Mouse (Mus musculus): ENCODE results near the gene Tmc4.

DNA sequence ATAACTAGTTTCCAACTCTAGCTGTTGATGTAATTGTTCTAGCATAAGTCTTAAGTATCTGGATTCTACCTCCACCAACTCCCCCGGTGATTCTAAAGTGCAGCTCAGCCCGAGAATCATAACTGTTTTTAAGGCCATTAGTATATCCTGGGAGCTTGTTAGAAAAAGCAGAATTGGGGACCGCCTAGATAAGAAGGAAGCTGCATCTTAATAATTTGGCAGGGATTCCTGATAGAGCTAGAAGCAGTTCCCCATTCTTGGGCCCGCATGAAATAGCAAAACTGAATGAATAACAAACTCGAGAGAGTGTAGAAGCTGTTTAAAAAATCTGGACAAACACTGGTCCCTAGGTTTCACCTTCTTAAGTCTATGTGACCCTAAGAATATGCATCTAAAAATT lies 33.9 kb downstream of the Tmc4 start:
- TF ChIP-seq HCFC1 (IDR thresholded peaks at IDR 0.05; ENCODE audit: borderline replicate concordance, insufficient read depth, low read length) (no peak), CHD2 (IDR thresholded peaks at IDR 0.05; ENCODE audit: low read depth, low read length) (no peak), ZC3H11A (IDR thresholded peaks at IDR 0.05; ENCODE audit: borderline replicate concordance, low read depth, low read length) (no peak), ZNF384 (IDR thresholded peaks at IDR 0.05; ENCODE audit: low read depth, low read length) (no peak), MAFK (IDR thresholded peaks at IDR 0.05; ENCODE audit: insufficient read depth, low read depth, low read length) (no peak)

Measured in ES-E14 (cell line).